Mouse (Mus musculus) ES-Bruce4 (cell line): ENCODE data around the gene Clybl.

Experiments used
- CTCF ChIP-seq: IDR thresholded peaks from one replicate; pipeline ENCODE4 v1.8.1; 2011; ENCODE audit warnings: low read depth, low read length
- POLR2A ChIP-seq: IDR thresholded peaks from one replicate; pipeline ENCODE4 v1.8.1; 2011; ENCODE audit warnings: low read length; ENCODE audit not compliant: insufficient read depth

DNA sequence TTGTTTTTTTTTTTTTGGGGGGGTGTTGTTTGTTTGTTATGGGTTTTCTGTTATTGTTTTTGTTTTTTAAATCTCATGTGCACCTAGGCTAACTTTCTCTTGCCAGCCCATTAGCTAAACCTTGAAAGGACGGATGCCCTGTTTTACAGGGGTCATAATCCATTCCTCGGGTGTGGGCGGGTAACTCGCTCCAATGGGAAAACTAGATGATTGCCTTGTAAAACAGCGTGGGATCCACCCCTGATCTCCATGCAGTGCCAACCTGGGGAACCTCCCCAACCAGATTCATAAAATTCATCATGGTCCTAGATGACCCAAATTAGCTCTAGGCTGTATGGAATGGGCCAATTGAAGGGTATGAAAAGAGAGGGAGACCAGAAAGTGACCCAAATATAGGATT lies 218.4 kb downstream of the Clybl start:
- no peak for TF ChIP-seq POLR2A
- TF ChIP-seq CTCF = no peak
